Mouse (Mus musculus) liver, adult (tissue): ENCODE measurements around the gene Rptor.

Experiments
- GATA4 ChIP-seq: IDR thresholded peaks from 2 replicates; pipeline ENCODE4 v1.6.1; 2014; ENCODE audit warnings: mild to moderate bottlenecking, low read length; ENCODE audit not compliant: insufficient replicate concordance

Rptor gene

GRCm38 (mm10) chr11:119587112-119587511 lies 15.6 kb upstream of the Rptor start:
- no peak for TF ChIP-seq GATA4

- no peak for TF ChIP-seq GATA4
These were observed 13.5 kb upstream of the Rptor start for GRCm38 (mm10) chr11:119589242-119589641.

GRCm38 (mm10) chr11:119593966-119594365 lies 8.7 kb upstream of the Rptor start:
- no peak for TF ChIP-seq GATA4

- no peak for TF ChIP-seq GATA4
These were observed 3.8 kb upstream of the Rptor start for GRCm38 (mm10) chr11:119598856-119599255.

- TF ChIP-seq GATA4, result no peak
These were observed 2.4 kb upstream of the Rptor start for GRCm38 (mm10) chr11:119600286-119600685.

- TF ChIP-seq GATA4, result no peak
These were observed 466 bp upstream of the Rptor start for GRCm38 (mm10) chr11:119602177-119602700.

- peak; percentile 68; the same call in 1 of the 2 replicates for TF ChIP-seq GATA4
These were observed 811 bp downstream of the Rptor start for GRCm38 (mm10) chr11:119603527-119603905.

GRCm38 (mm10) chr11:119607464-119607863 lies 4.8 kb downstream of the Rptor start:
- TF ChIP-seq GATA4, result no peak

GRCm38 (mm10) chr11:119611496-119611895 lies 8.8 kb downstream of the Rptor start:
- no peak for TF ChIP-seq GATA4

GRCm38 (mm10) chr11:119612179-119612578 lies 9.5 kb downstream of the Rptor start:
- TF ChIP-seq GATA4, result no peak

GRCm38 (mm10) chr11:119615087-119615486 lies 12.4 kb downstream of the Rptor start:
- TF ChIP-seq GATA4, result no peak

- TF ChIP-seq GATA4, result no peak
These were observed 16.1 kb downstream of the Rptor start for GRCm38 (mm10) chr11:119618763-119619162.

GRCm38 (mm10) chr11:119621266-119621665 lies 18.6 kb downstream of the Rptor start:
- no peak for TF ChIP-seq GATA4

- TF ChIP-seq GATA4, result no peak
These were observed 21.1 kb downstream of the Rptor start for GRCm38 (mm10) chr11:119623800-119624199.

- TF ChIP-seq GATA4, result no peak
These were observed 21.7 kb downstream of the Rptor start for GRCm38 (mm10) chr11:119624401-119624800.

- TF ChIP-seq GATA4, result no peak
These were observed 22.2 kb downstream of the Rptor start for GRCm38 (mm10) chr11:119624955-119625354.

GRCm38 (mm10) chr11:119625476-119625875 lies 22.8 kb downstream of the Rptor start:
- no peak for TF ChIP-seq GATA4
